24 mouse cellular contexts compared by ENCODE assay signal in genomic region chr3:97751566-97751965, GRCm38 (mm10).
"Had no signal": no experiment of that assay in that cellular context is flagged by ENCODE, and none has a peak within 500 bp of the region (broad histone marks: within the 10 kb centered on the region; RNA-seq: fewer than 3 reads in every experiment).

No protein-coding gene starts in this region.

- H3K9ac ChIP-seq: limb, embryonic 13.5 days; liver, embryonic 12.5 days; liver, embryonic 15.5 days; lung, embryonic 15.5 days; neural tube, embryonic 12.5 days; neural tube, embryonic 15.5 days had no signal

- H3K4me2 ChIP-seq: limb, embryonic 13.5 days; liver, embryonic 12.5 days; liver, embryonic 15.5 days; lung, embryonic 15.5 days; neural tube, embryonic 12.5 days; neural tube, embryonic 15.5 days had no signal

- H3K27me3 ChIP-seq: limb, embryonic 13.5 days; liver, embryonic 12.5 days; liver, embryonic 15.5 days; lung, embryonic 15.5 days; megakaryocyte, embryonic 14.5 days; neural tube, embryonic 12.5 days; neural tube, embryonic 15.5 days had no signal

- DNase-seq: kidney, postnatal 25 days; layer of hippocampus, adult 9-11 months; liver; lung, adult 18-20 months; lung, postnatal 10 days; lung, postnatal 36 days; midbrain, embryonic 14.5 days; right cerebral cortex, adult 18-20 months; right cerebral cortex, postnatal 14 days; right cerebral cortex, postnatal 4 days; thymus, adult 18-20 months; thymus, postnatal 36 days had no signal

- ATAC-seq: liver, embryonic 12.5 days had no signal

- H3K4me1 ChIP-seq: limb, embryonic 10.5 days; limb, embryonic 13.5 days; liver, embryonic 12.5 days; liver, embryonic 15.5 days; lung, embryonic 15.5 days; megakaryocyte, embryonic 14.5 days; midbrain, embryonic 10.5 days; neural tube, embryonic 12.5 days; neural tube, embryonic 15.5 days had no signal

- H3K27ac ChIP-seq: kidney, postnatal 0 days; layer of hippocampus, adult 2 months; limb, embryonic 10.5 days; limb, embryonic 13.5 days; liver, embryonic 12.5 days; liver, embryonic 15.5 days; lung, embryonic 15.5 days; midbrain, embryonic 10.5 days; neural tube, embryonic 12.5 days; neural tube, embryonic 15.5 days; stomach, postnatal 0 days had no signal

- H3K4me3 ChIP-seq: layer of hippocampus, adult 2 months; limb, embryonic 10.5 days; limb, embryonic 13.5 days; liver, embryonic 12.5 days; liver, embryonic 15.5 days; lung, embryonic 15.5 days; megakaryocyte, embryonic 14.5 days; midbrain, embryonic 10.5 days; neural tube, embryonic 12.5 days; neural tube, embryonic 15.5 days had no signal

- H3K9me3 ChIP-seq: limb, embryonic 10.5 days; limb, embryonic 13.5 days; liver, embryonic 12.5 days; liver, embryonic 15.5 days; lung, embryonic 15.5 days; megakaryocyte, embryonic 14.5 days; midbrain, embryonic 10.5 days; neural tube, embryonic 12.5 days; neural tube, embryonic 15.5 days had no signal
